Mouse (Mus musculus): ENCODE results near the gene Sphk2.

The Sphk2 gene

GRCm38 (mm10) chr7:45717918-45718297 lies at the start of gene Sphk2:
Gene Sphk2, minus strand, starts transcription at chr7:45718002.
- peak; percentile 98 for DNase-seq

GRCm38 (mm10) chr7:45767500-45767899 lies 49.7 kb upstream of the Sphk2 start:
- no peak for DNase-seq

GRCm38 (mm10) chr7:45766764-45767163 lies 49.0 kb upstream of the Sphk2 start:
- DNase-seq = no peak

GRCm38 (mm10) chr7:45765995-45766394 lies 48.2 kb upstream of the Sphk2 start:
- DNase-seq = no peak

- DNase-seq = peak; percentile 50
Measured at GRCm38 (mm10) chr7:45760151-45760550, 42.3 kb upstream of the Sphk2 start.

GRCm38 (mm10) chr7:45759400-45759799 lies 41.6 kb upstream of the Sphk2 start:
- peak; percentile 76 for DNase-seq

GRCm38 (mm10) chr7:45755703-45756102 lies 37.9 kb upstream of the Sphk2 start:
- DNase-seq = no peak

- DNase-seq = no peak
Measured at GRCm38 (mm10) chr7:45750162-45750561, 32.4 kb upstream of the Sphk2 start.

GRCm38 (mm10) chr7:45749401-45749800 lies 31.6 kb upstream of the Sphk2 start:
- DNase-seq = no peak

- DNase-seq = no peak
Measured at GRCm38 (mm10) chr7:45748110-45748509, 30.3 kb upstream of the Sphk2 start.

GRCm38 (mm10) chr7:45747450-45747849 lies 29.6 kb upstream of the Sphk2 start:
- no peak for DNase-seq

- no peak for DNase-seq
Measured at GRCm38 (mm10) chr7:45746518-45746917, 28.7 kb upstream of the Sphk2 start.

- DNase-seq = peak; percentile 38
Measured at GRCm38 (mm10) chr7:45744387-45744786, 26.6 kb upstream of the Sphk2 start.

GRCm38 (mm10) chr7:45742338-45742737 lies 24.5 kb upstream of the Sphk2 start:
- DNase-seq = peak; percentile 43

GRCm38 (mm10) chr7:45741777-45742176 lies 24.0 kb upstream of the Sphk2 start:
- peak; percentile 65 for DNase-seq

- no peak for DNase-seq
Measured at GRCm38 (mm10) chr7:45741308-45741707, 23.5 kb upstream of the Sphk2 start.

- DNase-seq = no peak
Measured at GRCm38 (mm10) chr7:45739820-45740219, 22.0 kb upstream of the Sphk2 start.

- peak; percentile 86 for DNase-seq
Measured at GRCm38 (mm10) chr7:45739162-45739763, 21.5 kb upstream of the Sphk2 start.

GRCm38 (mm10) chr7:45733477-45733876 lies 15.7 kb upstream of the Sphk2 start:
- peak; percentile 85 for DNase-seq

GRCm38 (mm10) chr7:45730727-45731431 lies 13.1 kb upstream of the Sphk2 start:
- DNase-seq = peak; percentile 68

GRCm38 (mm10) chr7:45727625-45728024 lies 9.8 kb upstream of the Sphk2 start:
- no peak for DNase-seq

- DNase-seq = no peak
Measured at GRCm38 (mm10) chr7:45726419-45726818, 8.6 kb upstream of the Sphk2 start.

GRCm38 (mm10) chr7:45725713-45726112 lies 7.9 kb upstream of the Sphk2 start, which contains the start of gene Spaca4:
Gene Spaca4, minus strand, starts transcription at chr7:45725813.
- DNase-seq = no peak

- DNase-seq = no peak
Measured at GRCm38 (mm10) chr7:45725151-45725550, 7.3 kb upstream of the Sphk2 start.

- DNase-seq = no peak
Measured at GRCm38 (mm10) chr7:45723781-45724180, 6.0 kb upstream of the Sphk2 start.

Measured in thymus, postnatal 14 days (tissue).